10 mouse cellular contexts compared by ENCODE assay signal in genomic region chr11:119666567-119667108, GRCm38 (mm10).
DNase-seq lines count a peak whose midpoint lies in the region; ATAC-seq lines count a peak whose summit lies in the region.
"Had no signal": no experiment of that assay in that cellular context is flagged by ENCODE, and none has a peak within 500 bp of the region (broad histone marks: within the 10 kb centered on the region; RNA-seq: fewer than 3 reads in every experiment).

No protein-coding gene starts in this region.

- peaks cover 16% of the 10 kb centered on the region; the same call in 1 of the 2 replicates for H3K4me1 ChIP-seq in intestine, embryonic 16.5 days (ENCODE audit: control insufficient read depth, insufficient read depth, low read length)
- peaks cover 20% of the 10 kb centered on the region; the same call in 1 of the 2 replicates for H3K4me1 ChIP-seq in intestine, embryonic 15.5 days (replicated peaks)
- H3K4me1 ChIP-seq in embryonic facial prominence, embryonic 10.5 days, result peaks cover 57% of the 10 kb centered on the region
- H3K4me1 ChIP-seq in heart, embryonic 15.5 days (replicated peaks), result peaks cover 38% of the 10 kb centered on the region
- peaks cover 41% of the 10 kb centered on the region for H3K4me1 ChIP-seq in neural tube, embryonic 13.5 days (replicated peaks)

- ATAC-seq in intestine, embryonic 16.5 days, result peak; percentile 54; the same call in 1 of the 2 replicates
- no peak for ATAC-seq in intestine, embryonic 15.5 days
- ATAC-seq in heart, embryonic 15.5 days (replicated peaks; ENCODE audit: insufficient number of reproducible peaks, insufficient read depth, low FRiP score, low read depth), result no peak
- no peak for ATAC-seq in neural tube, embryonic 13.5 days (ENCODE audit: low read depth)
- ATAC-seq: activated CD4-positive, CD25-positive, alpha-beta regulatory T cell, adult 4 months had no signal

- no peaks in the 10 kb centered on the region for H3K36me3 ChIP-seq in intestine, embryonic 16.5 days (ENCODE audit: control insufficient read depth, insufficient read depth, low read length)
- H3K36me3 ChIP-seq in intestine, embryonic 15.5 days, result no peaks in the 10 kb centered on the region
- no peaks in the 10 kb centered on the region for H3K36me3 ChIP-seq in embryonic facial prominence, embryonic 10.5 days (replicated peaks)
- no peaks in the 10 kb centered on the region for H3K36me3 ChIP-seq in heart, embryonic 15.5 days
- no peaks in the 10 kb centered on the region for H3K36me3 ChIP-seq in neural tube, embryonic 13.5 days

- no peak overlapping the region for H3K9ac ChIP-seq in intestine, embryonic 16.5 days (ENCODE audit: low read depth, low read length)
- no peak overlapping the region for H3K9ac ChIP-seq in intestine, embryonic 15.5 days
- H3K9ac ChIP-seq in heart, embryonic 15.5 days, result no peak overlapping the region
- no peak overlapping the region; the same call in 1 of the 2 replicates for H3K9ac ChIP-seq in neural tube, embryonic 13.5 days

- H3K27ac ChIP-seq in intestine, embryonic 16.5 days (ENCODE audit: low read length), result no peak overlapping the region
- no peak overlapping the region for H3K27ac ChIP-seq in intestine, embryonic 15.5 days
- H3K27ac ChIP-seq in embryonic facial prominence, embryonic 10.5 days (replicated peaks), result 0 out of 2 replicates have a peak overlapping the region, but pooled peaks have one; percentile 5
- peak overlapping the region; percentile 33 for H3K27ac ChIP-seq in heart, embryonic 15.5 days
- H3K27ac ChIP-seq in neural tube, embryonic 13.5 days (replicated peaks), result peak overlapping the region; percentile 43
- H3K27ac ChIP-seq: left cerebral cortex, adult 2 months had no signal

- no peak overlapping the region for H3K4me3 ChIP-seq in intestine, embryonic 16.5 days (ENCODE audit: low read length)
- H3K4me3 ChIP-seq in intestine, embryonic 15.5 days (replicated peaks), result no peak overlapping the region
- no peak overlapping the region for H3K4me3 ChIP-seq in embryonic facial prominence, embryonic 10.5 days
- no peak overlapping the region for H3K4me3 ChIP-seq in heart, embryonic 15.5 days
- no peak overlapping the region for H3K4me3 ChIP-seq in neural tube, embryonic 13.5 days
- H3K4me3 ChIP-seq: left cerebral cortex, adult 2 months had no signal

- DNase-seq in embryonic facial prominence, embryonic 10.5 days (ENCODE audit: low spot score), result no peak
- no peak for DNase-seq in adrenal gland, postnatal 4 days (ENCODE audit: low spot score in 2 of 2)
- no peak for DNase-seq in frontal cortex, postnatal 10 days (ENCODE audit: low spot score in 2 of 2)
- DNase-seq: kidney, postnatal 14 days had no signal

- H3K4me2 ChIP-seq in intestine, embryonic 16.5 days (ENCODE audit: low read depth, low read length), result no peak overlapping the region
- H3K4me2 ChIP-seq in intestine, embryonic 15.5 days (replicated peaks), result no peak overlapping the region
- no peak overlapping the region for H3K4me2 ChIP-seq in heart, embryonic 15.5 days
- H3K4me2 ChIP-seq in neural tube, embryonic 13.5 days, result no peak overlapping the region

- no peaks in the 10 kb centered on the region for H3K27me3 ChIP-seq in intestine, embryonic 16.5 days (replicated peaks; ENCODE audit: control insufficient read depth, insufficient read depth, low read length)
- no peaks in the 10 kb centered on the region for H3K27me3 ChIP-seq in intestine, embryonic 15.5 days (replicated peaks)
- H3K27me3 ChIP-seq in embryonic facial prominence, embryonic 10.5 days (replicated peaks; ENCODE audit: low read depth, poor library complexity, severe bottlenecking), result no peaks in the 10 kb centered on the region
- no peaks in the 10 kb centered on the region for H3K27me3 ChIP-seq in heart, embryonic 15.5 days
- H3K27me3 ChIP-seq in neural tube, embryonic 13.5 days, result no peaks in the 10 kb centered on the region

- WGBS in intestine, embryonic 16.5 days, result 8% methylated on average over 2 of the region's 2 CpGs
- 11% methylated on average over 2 of the region's 2 CpGs for WGBS in intestine, embryonic 15.5 days
- WGBS in embryonic facial prominence, embryonic 10.5 days, result 46% methylated on average over 2 of the region's 2 CpGs
- WGBS in heart, embryonic 15.5 days, result 14% methylated on average over 2 of the region's 2 CpGs
- 27% methylated on average over 2 of the region's 2 CpGs for WGBS in neural tube, embryonic 13.5 days

- no peaks in the 10 kb centered on the region for H3K9me3 ChIP-seq in intestine, embryonic 16.5 days (ENCODE audit: control insufficient read depth, low read length)
- H3K9me3 ChIP-seq in intestine, embryonic 15.5 days, result no peaks in the 10 kb centered on the region
- H3K9me3 ChIP-seq in embryonic facial prominence, embryonic 10.5 days, result no peaks in the 10 kb centered on the region
- H3K9me3 ChIP-seq in heart, embryonic 15.5 days (replicated peaks), result no peaks in the 10 kb centered on the region
- no peaks in the 10 kb centered on the region for H3K9me3 ChIP-seq in neural tube, embryonic 13.5 days

Comparison
In these comparisons a context has a peak if more than half of its experiments do, and no peak if none do; other contexts are left out.
1. H3K27ac ChIP-seq: peak in embryonic facial prominence, embryonic 10.5 days (single experiment), heart, embryonic 15.5 days (single experiment) and neural tube, embryonic 13.5 days (single experiment); none in intestine, embryonic 16.5 days (single experiment) and intestine, embryonic 15.5 days (single experiment).